Mouse (Mus musculus) thymus, adult 2 months (tissue): ENCODE data around the gene Suclg2. TPM values are rescaled to one million over a fixed set of nuclear protein-coding genes. Genes with fewer than 3 reads are reported as not detected.

Experiments
- DNase-seq: peaks from one replicate; pipeline ENCODE4 v3.0.0; 2021
- H3K27ac ChIP-seq: fragments of 200-500 bp; 2 replicates; pipeline ENCODE4 v1.5.1; 2012; ENCODE audit warnings: low read length, control low read depth; ENCODE audit not compliant: control insufficient read depth, insufficient read depth
- H3K27me3 ChIP-seq: fragments of 200-500 bp; 2 replicates; pipeline ENCODE4 v1.6.1; 2012; ENCODE audit warnings: mild to moderate bottlenecking, low read length, moderate library complexity, mixed read lengths; ENCODE audit not compliant: control insufficient read depth, insufficient read depth
- H3K36me3 ChIP-seq: fragments of 200-500 bp; 2 replicates; pipeline ENCODE4 v1.6.1; 2012; ENCODE audit warnings: mild to moderate bottlenecking, low read length, moderate library complexity; ENCODE audit not compliant: control insufficient read depth, insufficient read depth
- H3K4me1 ChIP-seq: fragments of 200-500 bp; replicated peaks from 2 replicates; pipeline ENCODE4 v1.6.1; 2012; ENCODE audit warnings: low read length; ENCODE audit not compliant: control insufficient read depth, insufficient read depth
- H3K4me3 ChIP-seq: fragments of 200-500 bp; 2 replicates; pipeline ENCODE4 v1.5.1; 2012; ENCODE audit warnings: mild to moderate bottlenecking, low read length, control low read depth, moderate library complexity; ENCODE audit not compliant: control insufficient read depth, insufficient read depth
- CTCF ChIP-seq: fragments of 200-500 bp; IDR thresholded peaks from 2 replicates; pipeline ENCODE4 v1.5.1; 2012; ENCODE audit warnings: mild to moderate bottlenecking, control low read depth, low read length, moderate library complexity, borderline replicate concordance; ENCODE audit not compliant: control insufficient read depth, poor library complexity, insufficient read depth; ENCODE audit errors: extremely low read depth
- POLR2A ChIP-seq: fragments of 200-500 bp; IDR thresholded peaks from 2 replicates; pipeline ENCODE4 v1.6.1; 2012; ENCODE audit warnings: mild to moderate bottlenecking, low read length, control low read depth, moderate library complexity; ENCODE audit not compliant: control insufficient read depth, poor library complexity, insufficient read depth; ENCODE audit errors: extremely low read depth
- WGBS: fragments of 180-500 bp; shearing (Covaris S2); methylation state at CpG from one replicate; pipeline ENCODE4 v1.1.7; 2018; 5-methylcytosine and 5-hydroxymethylcytosine counted together
- polyA plus RNA-seq: library from polyadenylated mRNA; depleted of rRNA; stranded (reverse); fragments of >200 nt; gene quantifications from 2 replicates; pipeline ENCODE4 v1.2.3, GENCODE M21; 2012

The Suclg2 gene
- polyA plus RNA-seq, 1 experiment: 8.7 TPM

DNA sequence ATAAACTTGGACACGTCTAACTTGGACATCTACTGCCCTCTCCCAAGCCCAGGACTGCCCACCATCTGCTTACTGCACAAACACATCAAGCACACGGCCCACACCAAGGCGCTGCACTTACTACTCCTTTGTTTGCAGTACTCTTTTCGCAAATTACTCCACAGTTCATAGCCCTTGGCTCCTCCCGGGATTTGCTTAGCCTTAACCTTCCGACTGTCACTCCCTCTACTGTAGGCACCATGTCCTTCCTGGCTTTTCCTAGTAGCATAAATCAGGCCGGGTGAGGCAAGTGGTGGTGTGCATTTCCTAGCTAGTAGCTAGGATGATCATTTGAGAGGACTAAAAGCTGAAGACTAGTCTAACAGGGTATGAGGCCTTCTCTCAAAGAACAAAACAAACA lies 16.8 kb downstream of the Suclg2 start:
- Histone ChIP-seq H3K36me3 (no peaks in the 10 kb centered on the region), H3K4me1 (no peaks in the 10 kb centered on the region), H3K27me3 (no peaks in the 10 kb centered on the region), H3K4me3 (no peak overlapping the region), H3K27ac (no peak overlapping the region)
- WGBS: 89% methylated on average over 7 of the region's 7 CpGs
- TF ChIP-seq CTCF (no peak), POLR2A (no peak)
- DNase-seq: no peak

DNA sequence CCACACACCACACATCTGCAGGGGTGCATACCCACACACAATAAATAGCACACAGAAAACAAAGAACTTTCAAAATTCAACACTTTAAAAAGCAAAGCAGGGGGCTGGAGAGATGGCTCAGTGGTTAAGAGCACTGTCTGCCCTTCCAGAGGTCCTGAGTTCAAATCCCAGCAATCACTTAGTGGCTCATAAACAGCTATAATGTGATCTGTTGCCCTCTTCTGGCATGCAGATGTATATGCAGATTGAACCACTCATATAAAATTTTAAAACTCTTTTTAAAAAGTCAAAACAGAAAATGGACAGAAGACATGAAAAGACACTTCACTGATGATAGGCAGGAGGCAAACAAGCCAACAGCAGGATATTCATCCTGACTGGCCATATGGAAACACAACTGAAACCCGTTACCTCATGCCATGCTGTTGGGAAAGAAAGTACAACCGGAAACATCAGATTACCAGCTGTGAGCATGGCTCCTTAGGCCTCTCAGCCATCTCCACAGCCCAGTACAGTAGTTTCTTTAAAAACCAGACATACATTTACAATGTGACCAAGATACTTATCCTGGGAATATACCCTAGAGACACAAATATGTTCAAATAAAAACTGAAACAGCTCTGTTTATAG lies 17.5 kb downstream of the Suclg2 start:
- WGBS: 94% methylated on average over 2 of the region's 2 CpGs
- H3K36me3 ChIP-seq: no peaks in the 10 kb centered on the region
- no peaks in the 10 kb centered on the region for H3K4me1 ChIP-seq
- no peak overlapping the region for H3K4me3 ChIP-seq
- no peak overlapping the region for H3K27ac ChIP-seq
- no peak for DNase-seq
- TF ChIP-seq POLR2A (no peak), CTCF (no peak)
- H3K27me3 ChIP-seq: no peaks in the 10 kb centered on the region

DNA sequence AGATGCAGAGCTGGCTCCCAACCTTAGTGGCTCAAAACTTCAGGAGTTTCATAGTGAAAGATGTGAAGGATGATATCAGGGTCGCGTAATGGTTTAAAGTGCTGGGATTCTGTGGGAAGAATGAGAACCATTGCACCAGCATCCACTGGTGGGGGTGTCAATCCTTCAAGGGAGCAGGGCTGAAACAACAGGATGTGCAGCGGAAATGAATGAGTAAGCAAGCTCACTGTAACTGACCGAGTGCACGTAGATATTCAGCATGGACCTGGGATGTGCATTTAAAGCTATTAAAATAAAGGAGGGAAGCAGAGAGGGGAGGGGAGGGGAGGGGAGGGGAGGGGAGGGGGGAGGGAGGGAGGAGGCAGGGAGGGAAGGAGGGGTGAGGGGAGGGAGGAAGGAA lies 18.4 kb downstream of the Suclg2 start:
- no peaks in the 10 kb centered on the region for H3K36me3 ChIP-seq
- no peak overlapping the region for H3K27ac ChIP-seq
- no peaks in the 10 kb centered on the region for H3K27me3 ChIP-seq
- H3K4me3 ChIP-seq: no peak overlapping the region
- WGBS: 91% methylated on average over 5 of the region's 5 CpGs
- no peak for DNase-seq
- H3K4me1 ChIP-seq: no peaks in the 10 kb centered on the region
- TF ChIP-seq CTCF: no peak
- TF ChIP-seq POLR2A: no peak

DNA sequence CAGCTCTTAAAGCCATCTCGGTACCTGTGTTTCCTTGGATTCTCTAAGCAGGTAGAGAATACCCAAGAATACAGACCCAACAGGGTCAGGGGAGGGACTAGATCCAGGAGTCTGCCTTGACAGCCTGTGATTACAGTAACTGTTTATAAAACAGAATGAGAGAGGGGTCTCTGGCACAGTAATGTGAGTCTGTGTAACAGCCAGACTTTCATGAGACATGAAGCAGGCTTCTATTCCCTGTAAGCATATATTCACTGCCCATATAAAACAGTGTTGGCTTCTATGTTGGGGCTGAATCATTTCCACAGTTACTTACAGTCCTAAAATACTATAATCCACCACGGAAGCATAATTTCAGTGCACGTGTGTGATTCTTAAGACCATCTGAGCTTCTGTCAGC lies 19.3 kb downstream of the Suclg2 start:
- H3K27ac ChIP-seq: no peak overlapping the region
- 89% methylated on average over 3 of the region's 3 CpGs for WGBS
- H3K4me1 ChIP-seq: no peaks in the 10 kb centered on the region
- no peaks in the 10 kb centered on the region for H3K27me3 ChIP-seq
- H3K36me3 ChIP-seq: no peaks in the 10 kb centered on the region
- TF ChIP-seq POLR2A (no peak), CTCF (no peak)
- DNase-seq: no peak
- H3K4me3 ChIP-seq: no peak overlapping the region

DNA sequence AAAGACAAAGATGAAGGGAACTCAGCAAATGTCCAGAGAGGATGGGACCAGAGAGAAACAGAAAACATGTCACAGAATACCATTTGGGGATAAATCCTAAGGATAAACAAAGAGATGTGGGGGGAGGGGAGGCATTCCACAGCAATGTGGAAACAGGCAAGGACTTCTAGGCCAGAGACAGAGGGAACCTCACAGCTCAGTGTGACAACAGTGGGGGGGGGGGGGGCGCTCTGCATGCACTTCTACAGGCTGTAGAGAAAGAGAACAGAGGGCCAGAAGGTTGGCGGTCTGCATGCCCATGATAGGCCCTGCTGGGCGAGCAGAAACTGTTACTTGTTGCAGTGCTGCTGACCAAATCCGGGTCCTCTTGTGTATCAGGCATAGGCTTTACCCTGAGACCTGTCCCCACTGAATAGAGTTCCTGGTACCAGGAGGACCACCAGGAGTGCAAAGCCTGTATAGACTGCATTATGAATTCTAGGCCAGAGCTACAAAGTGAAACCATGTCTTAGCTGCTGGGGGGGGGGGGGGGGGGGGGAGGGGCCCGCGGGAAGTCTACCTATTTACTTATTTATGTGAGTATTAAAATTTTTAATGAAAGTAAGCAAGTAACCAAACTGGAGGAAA lies 20.0 kb downstream of the Suclg2 start:
- DNase-seq: no peak
- no peak for TF ChIP-seq CTCF
- no peak for TF ChIP-seq POLR2A
- Histone ChIP-seq H3K36me3 (no peaks in the 10 kb centered on the region), H3K27ac (no peak overlapping the region), H3K27me3 (no peaks in the 10 kb centered on the region), H3K4me3 (no peak overlapping the region), H3K4me1 (no peaks in the 10 kb centered on the region)
- 83% methylated on average over 6 of the region's 6 CpGs for WGBS

DNA sequence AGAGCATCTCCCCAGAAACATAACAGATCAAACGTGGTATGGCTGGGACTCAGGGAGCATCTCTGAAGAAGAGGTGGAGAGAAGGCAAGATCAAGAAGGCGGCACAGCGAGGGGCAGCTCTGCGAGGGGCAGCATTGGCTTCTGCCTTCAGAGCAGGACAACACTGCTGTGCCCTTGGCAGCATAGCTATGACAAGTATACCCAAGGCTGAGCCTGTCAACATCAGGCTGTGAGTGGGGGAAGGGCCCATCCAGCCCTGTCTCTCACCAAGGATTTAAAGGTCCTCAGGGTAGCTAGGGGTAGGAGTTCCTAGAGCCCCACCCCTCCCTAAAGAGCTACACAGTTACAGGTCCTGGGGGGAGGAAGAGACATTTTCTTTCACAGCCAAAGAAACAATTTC lies 23.7 kb downstream of the Suclg2 start:
- no peaks in the 10 kb centered on the region for H3K27me3 ChIP-seq
- no peaks in the 10 kb centered on the region for H3K4me1 ChIP-seq
- DNase-seq: no peak
- H3K4me3 ChIP-seq: no peak overlapping the region
- H3K27ac ChIP-seq: no peak overlapping the region
- TF ChIP-seq CTCF (no peak), POLR2A (no peak)
- no peaks in the 10 kb centered on the region for H3K36me3 ChIP-seq
- WGBS: 94% methylated on average over 4 of the region's 4 CpGs

DNA sequence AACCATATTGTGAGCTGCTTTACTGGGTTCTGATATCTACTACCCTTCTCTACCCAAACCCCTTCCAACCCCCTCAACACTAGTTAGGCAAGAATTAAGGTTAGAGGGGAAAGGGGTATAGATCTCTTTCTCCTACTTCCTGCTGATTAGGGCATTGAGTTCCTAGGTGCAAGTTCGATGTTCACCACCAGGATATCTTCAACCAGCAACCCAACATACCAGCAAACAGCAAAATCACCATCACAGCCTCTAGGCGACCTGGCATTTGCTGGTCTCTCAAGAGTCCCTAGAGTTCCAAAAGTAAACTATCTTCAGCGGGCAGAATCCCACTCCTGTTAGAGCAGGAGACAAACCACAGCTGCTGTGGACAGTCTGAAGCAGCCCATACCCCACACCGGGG lies 33.4 kb downstream of the Suclg2 start:
- WGBS: 91% methylated on average over 4 of the region's 4 CpGs
- Histone ChIP-seq H3K27me3 (no peaks in the 10 kb centered on the region), H3K36me3 (no peaks in the 10 kb centered on the region), H3K27ac (no peak overlapping the region), H3K4me3 (no peak overlapping the region), H3K4me1 (no peaks in the 10 kb centered on the region; the same call in 1 of the 2 replicates)
- no peak for TF ChIP-seq CTCF
- no peak for TF ChIP-seq POLR2A
- no peak for DNase-seq
